22 mouse cellular contexts compared by ENCODE assay signal in the genomic region with DNA sequence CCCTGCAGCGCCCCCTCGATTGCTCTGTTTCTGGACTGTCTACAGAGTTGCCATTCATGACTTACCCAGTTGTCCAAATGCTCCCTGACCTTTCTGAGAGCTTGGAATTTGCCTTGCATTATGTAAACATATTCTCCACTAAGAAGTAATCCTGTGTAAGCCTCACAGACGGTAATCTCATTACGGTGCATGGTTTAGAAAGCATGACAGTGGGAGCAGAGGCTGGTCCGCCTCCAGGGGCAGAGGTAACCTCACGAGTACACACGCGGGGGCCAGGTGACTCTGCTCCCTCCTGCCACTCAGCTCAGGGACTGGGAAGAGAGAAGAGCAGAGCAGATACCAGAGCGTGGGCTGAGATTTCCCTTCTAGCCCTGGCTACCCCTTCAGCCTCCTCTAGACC. TPM values are rescaled to one million over a fixed set of nuclear protein-coding genes. Genes with fewer than 3 reads are reported as not detected.
DNase-seq lines count a peak whose midpoint lies in the region; ATAC-seq and TF ChIP-seq lines count a peak whose summit lies in the region.
"Had no signal": no experiment of that assay in that cellular context is flagged by ENCODE, and none has a peak within 500 bp of the region (broad histone marks: within the 10 kb centered on the region; RNA-seq: fewer than 3 reads in every experiment).

No protein-coding gene starts in this region.

- H3K9ac ChIP-seq in kidney, embryonic 15.5 days: no peak overlapping the region
- H3K9ac ChIP-seq in midbrain, embryonic 14.5 days (replicated peaks; ENCODE audit: low read length): no peak overlapping the region
- H3K9ac ChIP-seq in kidney, postnatal 0 days (ENCODE audit: low read depth, low read length): no peak overlapping the region
- H3K9ac ChIP-seq: embryonic facial prominence, embryonic 12.5 days; forebrain, embryonic 12.5 days; hindbrain, embryonic 12.5 days; midbrain, embryonic 13.5 days had no signal

- no peak for TF ChIP-seq CTCF in kidney, postnatal 0 days (IDR thresholded peaks at IDR 0.05; ENCODE audit: low read depth)

- no peaks in the 10 kb centered on the region for H3K27me3 ChIP-seq in kidney, embryonic 15.5 days
- no peaks in the 10 kb centered on the region for H3K27me3 ChIP-seq in midbrain, embryonic 14.5 days (ENCODE audit: control insufficient read depth, insufficient read depth, low read length)
- no peaks in the 10 kb centered on the region for H3K27me3 ChIP-seq in midbrain, embryonic 10.5 days (ENCODE audit: low read depth, poor library complexity, severe bottlenecking)
- H3K27me3 ChIP-seq in kidney, postnatal 0 days (ENCODE audit: insufficient read depth, low read length): no peaks in the 10 kb centered on the region
- no peaks in the 10 kb centered on the region for H3K27me3 ChIP-seq in limb, embryonic 10.5 days (ENCODE audit: low read depth, poor library complexity, severe bottlenecking)
- H3K27me3 ChIP-seq: embryonic facial prominence, embryonic 12.5 days; forebrain, embryonic 12.5 days; midbrain, embryonic 13.5 days had no signal

- H3K36me3 ChIP-seq in kidney, embryonic 15.5 days: no peaks in the 10 kb centered on the region
- H3K36me3 ChIP-seq in midbrain, embryonic 14.5 days (ENCODE audit: control insufficient read depth, insufficient read depth, low read length): no peaks in the 10 kb centered on the region
- no peaks in the 10 kb centered on the region for H3K36me3 ChIP-seq in midbrain, embryonic 10.5 days
- no peaks in the 10 kb centered on the region for H3K36me3 ChIP-seq in kidney, postnatal 0 days (ENCODE audit: insufficient read depth, low read length)
- H3K36me3 ChIP-seq in limb, embryonic 10.5 days: no peaks in the 10 kb centered on the region
- H3K36me3 ChIP-seq: embryonic facial prominence, embryonic 12.5 days; forebrain, embryonic 12.5 days; hindbrain, embryonic 12.5 days; midbrain, embryonic 13.5 days had no signal

- H3K4me2 ChIP-seq in kidney, embryonic 15.5 days: no peak overlapping the region
- no peak overlapping the region for H3K4me2 ChIP-seq in midbrain, embryonic 14.5 days (ENCODE audit: low read length)
- no peak overlapping the region for H3K4me2 ChIP-seq in kidney, postnatal 0 days (ENCODE audit: low read length)
- H3K4me2 ChIP-seq: embryonic facial prominence, embryonic 12.5 days; forebrain, embryonic 12.5 days; hindbrain, embryonic 12.5 days; midbrain, embryonic 13.5 days had no signal

- no peak for ATAC-seq in kidney, embryonic 15.5 days (replicated peaks; ENCODE audit: low FRiP score)
- ATAC-seq in midbrain, embryonic 14.5 days (ENCODE audit: low FRiP score, low TSS enrichment): no peak
- 0 out of 2 replicates have a peak, but pooled peaks have one; percentile 52 for ATAC-seq in kidney, postnatal 0 days (replicated peaks; ENCODE audit: low FRiP score, low read depth)
- ATAC-seq: intestine, postnatal 0 days; midbrain, embryonic 13.5 days had no signal

- no peak overlapping the region for H3K27ac ChIP-seq in kidney, embryonic 15.5 days
- no peak overlapping the region for H3K27ac ChIP-seq in midbrain, embryonic 14.5 days (replicated peaks; ENCODE audit: low read depth, low read length)
- no peak overlapping the region for H3K27ac ChIP-seq in midbrain, embryonic 10.5 days (replicated peaks)
- no peak overlapping the region for H3K27ac ChIP-seq in kidney, postnatal 0 days
- no peak overlapping the region for H3K27ac ChIP-seq in limb, embryonic 10.5 days
- H3K27ac ChIP-seq: embryonic facial prominence, embryonic 12.5 days; forebrain, embryonic 12.5 days; hindbrain, embryonic 12.5 days; left cerebral cortex, adult 2 months; midbrain, embryonic 13.5 days had no signal

- no peaks in the 10 kb centered on the region for H3K9me3 ChIP-seq in kidney, embryonic 15.5 days (replicated peaks)
- H3K9me3 ChIP-seq in midbrain, embryonic 14.5 days (ENCODE audit: control insufficient read depth, low read length): no peaks in the 10 kb centered on the region
- H3K9me3 ChIP-seq in midbrain, embryonic 10.5 days (replicated peaks): no peaks in the 10 kb centered on the region
- no peaks in the 10 kb centered on the region for H3K9me3 ChIP-seq in kidney, postnatal 0 days (replicated peaks; ENCODE audit: low read length)
- no peaks in the 10 kb centered on the region for H3K9me3 ChIP-seq in limb, embryonic 10.5 days (replicated peaks)
- H3K9me3 ChIP-seq: embryonic facial prominence, embryonic 12.5 days; forebrain, embryonic 12.5 days; hindbrain, embryonic 12.5 days; midbrain, embryonic 13.5 days had no signal

- 74% methylated on average over 9 of the region's 9 CpGs for WGBS in kidney, embryonic 15.5 days
- 43% methylated on average over 9 of the region's 9 CpGs for WGBS in midbrain, embryonic 14.5 days
- WGBS in midbrain, embryonic 10.5 days: 66% methylated on average over 9 of the region's 9 CpGs
- 70% methylated on average over 9 of the region's 9 CpGs for WGBS in kidney, postnatal 0 days
- WGBS in limb, embryonic 10.5 days: 82% methylated on average over 9 of the region's 9 CpGs

- H3K4me3 ChIP-seq in kidney, embryonic 15.5 days (replicated peaks): no peak overlapping the region
- H3K4me3 ChIP-seq in midbrain, embryonic 14.5 days (replicated peaks; ENCODE audit: low read depth, low read length): no peak overlapping the region
- H3K4me3 ChIP-seq in midbrain, embryonic 10.5 days: no peak overlapping the region
- H3K4me3 ChIP-seq in kidney, postnatal 0 days (replicated peaks; ENCODE audit: low read depth, low read length): no peak overlapping the region
- H3K4me3 ChIP-seq in limb, embryonic 10.5 days: no peak overlapping the region
- H3K4me3 ChIP-seq: embryonic facial prominence, embryonic 12.5 days; erythroblast, embryonic 14.5 days; forebrain, embryonic 12.5 days; hindbrain, embryonic 12.5 days; left cerebral cortex, adult 2 months; midbrain, embryonic 13.5 days had no signal

- H3K4me1 ChIP-seq in kidney, embryonic 15.5 days: peaks cover 15% of the 10 kb centered on the region
- peaks cover 3% of the 10 kb centered on the region; the same call in 1 of the 2 replicates for H3K4me1 ChIP-seq in midbrain, embryonic 14.5 days (ENCODE audit: control insufficient read depth, insufficient read depth, low read length)
- peaks cover 32% of the 10 kb centered on the region for H3K4me1 ChIP-seq in midbrain, embryonic 10.5 days
- no peaks in the 10 kb centered on the region; the same call in 1 of the 2 replicates for H3K4me1 ChIP-seq in kidney, postnatal 0 days (replicated peaks; ENCODE audit: insufficient read depth, low read length)
- peaks cover 6% of the 10 kb centered on the region; the same call in 1 of the 2 replicates for H3K4me1 ChIP-seq in limb, embryonic 10.5 days

- DNase-seq in kidney, adult 11 months: peak; percentile 74
- peak; percentile 11 for DNase-seq in midbrain, embryonic 14.5 days
- no peak for DNase-seq in midbrain, embryonic 10.5 days (ENCODE audit: low spot score)
- DNase-seq in kidney, postnatal 0 days (ENCODE audit: low spot score): no peak
- DNase-seq in retina, postnatal 7 days (ENCODE audit: low read depth, low spot score): peak; percentile 61
- no peak for DNase-seq in ovary, postnatal 36 days (ENCODE audit: low spot score)
- DNase-seq in limb, embryonic 10.5 days (ENCODE audit: low spot score): no peak
- DNase-seq: adrenal gland, postnatal 25 days; cerebellum, adult 11 months; cerebellum, adult 9-11 months; left cerebral cortex, postnatal 4 days; liver; lung, postnatal 14 days; thymus, postnatal 14 days had no signal

RNA-seq across cellular contexts. Expression of gene Atp11a, which starts 37.7 kb away (rescaled TPM):
- 14.6 and 17.0 TPM in 2 replicates for polyA plus RNA-seq in kidney, embryonic 15.5 days (2015; fragmentation: Nextera tagmentation; extraction: Ambion mirVana)
- polyA plus RNA-seq in midbrain, embryonic 14.5 days (2014; fragmentation: Nextera tagmentation; extraction: Ambion mirVana): 13.6 and 16.5 TPM in 2 replicates
- 6.4 and 7.3 TPM in 2 replicates for polyA plus RNA-seq in midbrain, embryonic 10.5 days (2016; fragmentation: Nextera tagmentation; extraction: Ambion mirVana)
- polyA plus RNA-seq in kidney, postnatal 0 days (2015; fragmentation: Nextera tagmentation; extraction: Ambion mirVana): 24.0 and 24.5 TPM in 2 replicates
- 7.9 and 10.8 TPM in 2 replicates for polyA plus RNA-seq in limb, embryonic 10.5 days (2016; fragmentation: Nextera tagmentation; extraction: Ambion mirVana)

RNA-seq across cellular contexts. Expression of gene Tubgcp3, which starts 47.0 kb away (rescaled TPM):
- polyA plus RNA-seq in kidney, embryonic 15.5 days (2015; fragmentation: Nextera tagmentation; extraction: Ambion mirVana): 44.6 and 48.0 TPM in 2 replicates
- polyA plus RNA-seq in midbrain, embryonic 14.5 days (2014; fragmentation: Nextera tagmentation; extraction: Ambion mirVana): 43.4 and 50.3 TPM in 2 replicates
- 52.7 and 59.6 TPM in 2 replicates for polyA plus RNA-seq in midbrain, embryonic 10.5 days (2016; fragmentation: Nextera tagmentation; extraction: Ambion mirVana)
- polyA plus RNA-seq in kidney, postnatal 0 days (2015; fragmentation: Nextera tagmentation; extraction: Ambion mirVana): 28.4 and 32.3 TPM in 2 replicates
- 49.6 and 53.9 TPM in 2 replicates for polyA plus RNA-seq in limb, embryonic 10.5 days (2016; fragmentation: Nextera tagmentation; extraction: Ambion mirVana)

Comparison
In these comparisons a context has a peak if more than half of its experiments do, and no peak if none do; other contexts are left out.
1. DNase-seq: peak in kidney, adult 11 months (single experiment), midbrain, embryonic 14.5 days (single experiment) and retina, postnatal 7 days (single experiment); none in midbrain, embryonic 10.5 days (single experiment), kidney, postnatal 0 days (single experiment), ovary, postnatal 36 days (single experiment) and limb, embryonic 10.5 days (single experiment).